Mouse (Mus musculus) kidney, postnatal 0 days (tissue): Measurements from ENCODE around the gene Slc43a1. TPM values are rescaled to one million over a fixed set of nuclear protein-coding genes. Genes with fewer than 3 reads are reported as not detected.
A peak's percentile ranks its signal among the peaks of the same experiment; 100 is the strongest.

Experiments
- ATAC-seq: fragments of 200-750 bp; cut with Nextera tagmentation; replicated peaks from 2 replicates; pipeline ENCODE4 v1.8.0; 2017; ENCODE audit warnings: low read depth, moderate number of reproducible peaks, moderate TSS enrichment, moderate library complexity; ENCODE audit not compliant: low FRiP score
- DNase-seq: peaks from one replicate; pipeline ENCODE4 v3.0.0-alpha.2; 2016; ENCODE audit warnings: low spot score
- H3K27ac ChIP-seq: fragments of 300-500 bp; sonication (generic); 2 replicates; pipeline ENCODE4 v1.5.1; 2014; ENCODE audit warnings: mild to moderate bottlenecking
- H3K27me3 ChIP-seq: fragments of 300-500 bp; sonication (generic); 2 replicates; pipeline ENCODE4 v1.6.1; 2014; ENCODE audit warnings: low read length, mixed read lengths; ENCODE audit not compliant: insufficient read depth
- H3K36me3 ChIP-seq: fragments of 300-500 bp; sonication (generic); 2 replicates; pipeline ENCODE4 v1.6.1; 2014; ENCODE audit warnings: low read length, mixed read lengths; ENCODE audit not compliant: insufficient read depth
- H3K4me1 ChIP-seq: fragments of 300-500 bp; sonication (generic); replicated peaks from 2 replicates; pipeline ENCODE4 v1.6.1; 2014; ENCODE audit warnings: antibody characterized with exemption, low read length, mixed read lengths; ENCODE audit not compliant: insufficient read depth
- H3K4me2 ChIP-seq: fragments of 300-500 bp; sonication (generic); 2 replicates; pipeline ENCODE4 v1.6.1; 2014; ENCODE audit warnings: mild to moderate bottlenecking, low read length, moderate library complexity, mixed read lengths
- H3K4me3 ChIP-seq: fragments of 300-500 bp; sonication (generic); replicated peaks from 2 replicates; pipeline ENCODE4 v1.5.1; 2014; ENCODE audit warnings: low read depth, low read length
- H3K9ac ChIP-seq: fragments of 300-500 bp; sonication (generic); 2 replicates; pipeline ENCODE4 v1.6.1; 2014; ENCODE audit warnings: low read depth, low read length
- H3K9me3 ChIP-seq: fragments of 300-500 bp; sonication (generic); replicated peaks from 2 replicates; pipeline ENCODE4 v1.6.1; 2016; ENCODE audit warnings: low read length, inconsistent platforms, mixed read lengths
- CTCF ChIP-seq: IDR thresholded peaks from 2 replicates; pipeline ENCODE4 v1.5.1; 2016; ENCODE audit warnings: antibody characterized with exemption, low read depth, mild to moderate bottlenecking, moderate library complexity
- WGBS: fragments of 180-500 bp; shearing (Covaris S2); extraction: QIAGEN DNeasy Blood & Tissue Kit; methylation state at CpG from one replicate; pipeline ENCODE4 v1.1.7; 2014; 5-methylcytosine and 5-hydroxymethylcytosine counted together
- polyA plus RNA-seq: library from polyadenylated mRNA; unstranded; fragments of >200 nt; fragmentation: Nextera tagmentation; extraction: Ambion mirVana; gene quantifications from 2 replicates; pipeline ENCODE4 v1.2.1, GENCODE M21; 2015

Gene Slc43a1
- polyA plus RNA-seq, 1 experiment from 2014 or later: 8.5 TPM

DNA sequence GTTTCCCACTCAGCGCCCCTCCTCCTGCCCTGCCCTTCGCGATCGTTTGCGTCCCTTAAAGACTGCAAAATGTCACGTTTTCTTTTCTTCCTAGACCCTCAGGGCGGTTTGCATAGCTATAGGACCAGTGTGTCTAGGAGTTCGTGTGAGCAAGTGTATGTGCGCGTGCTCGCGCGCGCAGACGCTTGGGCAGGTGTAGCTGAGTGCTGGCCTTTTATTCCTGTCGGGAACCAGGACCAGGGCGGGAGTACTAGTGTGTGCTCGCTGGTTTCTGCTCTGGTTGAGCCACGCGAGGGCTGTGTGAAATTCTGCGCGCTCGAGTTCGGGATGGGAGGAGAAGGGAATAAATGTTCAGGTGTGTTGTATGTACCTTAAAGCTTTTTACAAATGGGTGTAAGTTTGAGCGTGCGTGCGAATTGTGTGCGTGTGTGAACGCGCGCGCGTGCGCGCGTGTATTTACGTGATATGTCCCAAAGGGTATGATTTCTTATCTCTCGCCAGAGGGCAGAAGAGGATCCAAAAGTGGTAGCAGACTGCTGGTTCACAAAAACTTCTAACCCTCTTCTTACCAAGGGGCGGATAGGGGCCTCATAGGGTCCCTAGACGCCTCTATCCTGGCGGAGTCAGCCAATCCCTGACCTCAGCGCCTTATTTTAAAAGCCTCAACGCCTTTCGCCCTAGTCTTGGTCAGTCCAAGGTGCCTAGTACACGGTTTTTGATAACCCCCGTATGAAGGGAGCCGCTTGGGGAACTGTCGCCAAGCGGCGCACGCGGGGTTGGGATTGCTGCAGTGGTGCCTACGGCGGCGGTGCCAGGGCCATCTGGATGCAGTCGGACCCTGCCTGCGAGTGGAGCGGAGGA lies 49.0 kb downstream of the Slc43a1 start:
- Histone ChIP-seq H3K36me3 (no peaks in the 10 kb centered on the region), H3K9me3 (no peaks in the 10 kb centered on the region), H3K4me2 (peak overlapping the region; percentile 93), H3K27ac (no peak overlapping the region), H3K4me3 (peak overlapping the region; percentile 59), H3K4me1 (peaks cover 15% of the 10 kb centered on the region; the same call in 1 of the 2 replicates), H3K9ac (0 out of 2 replicates have a peak overlapping the region, but pooled peaks have one; percentile 18), H3K27me3 (peaks cover 43% of the 10 kb centered on the region)
- under 1% methylated on average over 58 of the region's 58 CpGs for WGBS
- DNase-seq: peak; percentile 68
- ATAC-seq: no peak
- TF ChIP-seq CTCF: peak; percentile 25; the same call in 1 of the 2 replicates

DNA sequence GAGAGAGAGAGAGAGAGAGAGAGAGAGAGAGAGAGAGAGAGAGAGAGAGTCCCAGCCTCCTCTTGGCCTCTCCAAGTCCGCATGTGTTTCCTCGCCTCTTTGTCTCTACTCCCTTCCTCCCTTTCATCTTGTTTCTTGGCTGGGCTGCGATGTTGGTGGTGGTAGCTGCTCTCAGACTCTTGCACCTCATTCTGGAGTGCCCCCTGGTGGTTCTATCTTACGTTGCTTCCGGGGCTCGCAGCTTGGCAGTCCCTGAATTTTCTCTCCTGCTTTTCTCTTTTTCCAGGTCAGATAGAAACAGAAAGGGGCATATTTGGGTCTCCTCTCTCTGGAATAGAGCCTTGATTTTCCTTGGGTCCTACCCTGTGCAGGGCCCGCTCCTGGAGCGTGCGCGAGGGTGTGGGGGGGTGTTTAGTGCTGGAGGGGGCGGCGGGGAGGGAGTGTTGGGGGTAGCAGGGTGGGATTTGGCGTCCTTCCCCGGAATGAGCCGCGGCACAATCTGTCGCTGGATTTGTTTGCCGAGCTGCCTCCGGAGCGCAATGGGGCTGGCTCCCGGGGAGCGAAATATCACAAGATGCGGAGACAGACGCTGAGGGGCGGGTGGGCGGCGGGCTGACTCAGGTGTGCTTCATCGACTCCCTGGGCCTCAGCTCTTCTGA lies 50.1 kb downstream of the Slc43a1 start:
- peak; percentile 78 for DNase-seq
- Histone ChIP-seq H3K27me3 (peaks cover 44% of the 10 kb centered on the region), H3K4me3 (peak overlapping the region; percentile 16; the same call in 1 of the 2 replicates), H3K4me1 (peaks cover 12% of the 10 kb centered on the region; the same call in 1 of the 2 replicates), H3K9me3 (no peaks in the 10 kb centered on the region), H3K9ac (no peak overlapping the region), H3K36me3 (no peaks in the 10 kb centered on the region), H3K27ac (no peak overlapping the region), H3K4me2 (peak overlapping the region; percentile 44)
- TF ChIP-seq CTCF: peak; percentile 67
- ATAC-seq: no peak
- WGBS: under 1% methylated on average over 28 of the region's 28 CpGs

DNA sequence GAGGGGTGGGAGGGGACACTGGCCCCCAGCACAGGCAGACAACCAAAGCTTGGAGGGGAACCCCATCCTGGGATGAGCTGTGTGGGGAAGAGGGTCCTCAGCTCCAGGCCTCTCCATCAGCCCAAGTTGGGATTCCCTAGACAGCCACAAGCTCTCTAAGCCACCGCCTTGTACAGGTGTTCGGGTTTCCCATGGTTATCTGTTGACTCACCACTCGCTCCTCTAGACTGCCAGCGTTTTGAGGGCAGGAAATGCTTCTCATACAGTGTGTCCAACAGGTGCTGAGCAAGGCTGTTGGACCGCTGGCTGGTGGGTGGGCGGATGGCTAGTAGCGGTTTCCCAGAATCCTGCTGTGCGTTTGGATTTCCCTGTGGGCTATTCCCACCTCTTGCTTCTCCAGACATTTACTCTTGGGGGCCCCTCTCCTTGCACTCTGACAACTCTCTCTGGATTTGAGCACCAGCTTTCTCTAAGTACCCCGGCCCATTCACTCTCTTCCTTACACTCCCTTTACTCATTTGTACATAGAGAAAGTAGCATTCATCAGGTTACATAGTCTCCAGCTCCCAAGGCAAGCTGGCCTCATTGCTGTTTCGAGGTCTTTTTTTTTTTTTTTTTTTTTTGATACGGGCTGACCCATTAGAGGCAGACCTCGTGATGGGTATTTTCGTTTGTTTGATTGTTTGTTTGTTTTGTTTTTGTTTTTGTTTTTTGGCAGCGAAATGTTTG lies 50.8 kb downstream of the Slc43a1 start:
- Histone ChIP-seq H3K9ac (no peak overlapping the region), H3K4me3 (no peak overlapping the region), H3K9me3 (no peaks in the 10 kb centered on the region), H3K27ac (no peak overlapping the region), H3K27me3 (peaks cover 38% of the 10 kb centered on the region), H3K36me3 (no peaks in the 10 kb centered on the region), H3K4me2 (peak overlapping the region; percentile 44), H3K4me1 (peaks cover 12% of the 10 kb centered on the region; the same call in 1 of the 2 replicates)
- 0 out of 2 replicates have a peak, but pooled peaks have one; percentile 1 for ATAC-seq
- TF ChIP-seq CTCF: no peak
- 11% methylated on average over 14 of the region's 14 CpGs for WGBS
- DNase-seq: no peak

DNA sequence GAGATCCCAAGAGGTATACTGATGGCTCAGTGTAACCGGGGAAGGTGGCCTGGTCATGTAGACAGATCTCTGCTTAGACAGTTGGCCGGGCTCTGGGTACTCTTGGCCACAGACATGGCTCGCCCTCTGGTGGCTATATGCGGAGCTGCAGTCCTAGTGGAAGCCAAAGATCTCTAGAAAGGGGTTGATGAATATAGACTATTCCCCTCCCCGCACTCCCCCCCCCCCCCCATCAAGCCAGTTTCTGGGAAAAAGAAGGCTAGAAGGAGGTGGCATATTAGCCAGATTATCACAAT lies 51.3 kb downstream of the Slc43a1 start:
- Histone ChIP-seq H3K9ac (no peak overlapping the region), H3K36me3 (no peaks in the 10 kb centered on the region), H3K4me1 (peaks cover 12% of the 10 kb centered on the region; the same call in 1 of the 2 replicates), H3K4me3 (no peak overlapping the region), H3K27ac (no peak overlapping the region), H3K4me2 (no peak overlapping the region), H3K27me3 (peaks cover 33% of the 10 kb centered on the region), H3K9me3 (no peaks in the 10 kb centered on the region)
- ATAC-seq: no peak; the same call in 1 of the 2 replicates
- 0% methylated on average over 5 of the region's 5 CpGs for WGBS
- TF ChIP-seq CTCF: peak; percentile 82
- DNase-seq: peak; percentile 91

DNA sequence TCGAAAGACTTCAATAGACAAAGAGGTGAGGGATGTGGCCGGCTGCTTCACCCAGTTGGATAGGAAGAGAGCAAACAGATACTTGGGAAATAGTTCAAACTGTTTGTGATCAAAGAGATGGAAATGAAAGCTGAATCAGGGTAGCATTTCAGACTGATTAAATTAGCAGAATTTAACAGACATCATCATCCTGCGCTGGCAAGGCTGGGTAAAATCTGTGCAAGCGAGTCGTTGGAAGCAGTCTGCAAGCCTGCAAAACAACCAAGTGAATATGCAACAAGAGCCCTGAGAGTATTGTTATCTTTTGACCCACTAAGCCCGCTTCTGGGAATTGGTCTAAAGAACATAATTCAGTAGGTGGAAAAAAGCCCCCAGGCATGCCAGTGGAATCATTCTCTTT lies 54.7 kb downstream of the Slc43a1 start:
- no peak overlapping the region for H3K4me3 ChIP-seq
- H3K27me3 ChIP-seq: peaks cover 12% of the 10 kb centered on the region
- H3K36me3 ChIP-seq: no peaks in the 10 kb centered on the region
- ATAC-seq (no peak), DNase-seq (no peak)
- 55% methylated on average over 6 of the region's 6 CpGs for WGBS
- H3K27ac ChIP-seq: no peak overlapping the region
- TF ChIP-seq CTCF: no peak
- no peak overlapping the region for H3K4me2 ChIP-seq
- H3K9me3 ChIP-seq: no peaks in the 10 kb centered on the region
- no peaks in the 10 kb centered on the region for H3K4me1 ChIP-seq
- H3K9ac ChIP-seq: no peak overlapping the region
